Mouse (Mus musculus) kidney, adult 9 months (tissue): ENCODE measurements around the gene Celf5.

Source experiments
- DNase-seq: peaks from one replicate; pipeline ENCODE4 v3.0.0; 2022

Celf5 gene

DNA sequence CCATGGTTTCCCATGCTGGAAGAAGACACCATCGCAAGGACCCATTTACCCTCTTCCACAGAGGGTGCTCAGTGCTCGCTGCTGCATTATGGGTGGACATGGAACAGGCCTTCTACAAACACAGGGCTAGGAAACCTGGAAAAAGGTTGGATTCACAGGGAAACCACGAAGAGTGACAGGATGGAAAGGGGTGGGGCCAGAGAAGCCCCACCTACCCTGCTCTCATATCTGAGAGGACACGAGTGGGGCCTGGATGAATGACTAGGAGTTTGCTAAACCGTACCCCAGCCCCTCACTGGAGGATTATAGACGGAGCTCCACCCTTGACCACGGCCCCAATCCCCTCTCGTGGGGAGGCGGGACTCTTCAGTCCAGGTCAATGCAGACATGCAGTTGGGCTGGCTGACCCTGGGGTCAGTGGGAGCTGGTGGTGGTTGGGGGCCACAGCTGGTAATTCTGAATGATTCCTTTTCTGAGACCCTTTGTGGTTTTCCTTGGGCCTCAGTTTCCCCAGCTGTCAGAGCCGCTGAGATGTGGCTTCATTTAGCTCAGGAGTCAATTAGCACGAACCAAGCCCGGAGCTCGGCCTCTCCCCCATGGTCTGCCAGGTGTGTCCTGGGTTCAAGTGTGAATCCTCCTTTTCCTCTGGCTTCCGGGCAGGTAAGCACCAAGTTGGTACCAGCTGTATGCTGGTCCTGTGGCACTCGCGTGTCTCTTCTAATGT is 69.8 kb downstream of the Celf5 start:
- peak; percentile 48 for DNase-seq

DNA sequence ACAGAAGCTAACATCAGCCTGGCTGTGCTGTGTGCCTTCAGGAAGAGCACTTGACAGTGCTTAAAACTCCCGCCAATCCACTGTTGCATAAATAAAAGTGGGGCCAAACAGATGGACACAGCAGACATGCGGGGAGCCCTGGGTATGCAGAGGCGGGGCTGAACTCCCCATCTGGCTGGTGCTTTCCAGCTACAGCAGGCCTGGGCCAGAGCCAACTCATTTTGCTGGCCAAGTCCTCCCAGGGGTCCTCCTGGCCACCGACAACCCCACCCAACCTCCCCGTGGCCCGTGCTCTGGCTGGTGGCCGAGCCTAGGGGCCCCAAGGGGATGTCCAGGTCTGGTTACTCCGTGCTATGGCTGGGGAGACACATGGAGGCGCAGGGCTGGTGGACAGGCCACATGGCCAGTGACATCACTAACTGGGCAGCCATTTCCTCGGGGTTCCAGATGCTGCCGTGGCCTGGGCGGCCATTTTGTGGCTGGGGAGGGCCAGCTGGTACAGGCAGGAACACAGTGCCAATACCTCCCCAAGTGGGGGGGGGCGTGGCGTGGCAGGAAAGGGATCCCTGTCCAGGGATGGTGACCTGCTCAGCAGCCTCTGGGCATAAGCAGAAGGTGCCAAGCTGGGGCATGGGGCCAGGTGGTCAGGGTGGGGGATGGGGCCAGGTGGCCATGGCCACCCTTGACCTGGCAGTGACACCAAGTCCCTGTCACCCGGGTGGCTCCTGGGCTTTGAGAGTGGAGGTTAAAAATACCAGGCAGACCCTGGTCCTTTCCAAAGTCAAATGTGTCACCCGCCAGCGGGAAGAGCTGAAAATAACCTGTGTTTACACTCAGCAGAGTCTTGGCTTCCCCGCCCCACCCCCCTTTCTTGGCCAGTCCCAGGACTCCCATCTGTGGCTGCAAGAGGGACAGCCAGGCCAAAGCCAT is 70.8 kb downstream of the Celf5 start:
- peak; percentile 92 for DNase-seq

GRCm38 (mm10) chr10:81410981-81411380 is 71.5 kb downstream of the Celf5 start:
- DNase-seq, result peak; percentile 69

GRCm38 (mm10) chr10:81410350-81410749 is 72.2 kb downstream of the Celf5 start:
- peak; percentile 76 for DNase-seq

- no peak for DNase-seq
Measured at GRCm38 (mm10) chr10:81409330-81409729, 73.2 kb downstream of the Celf5 start.
